Mouse (Mus musculus) neural tube, embryonic 14.5 days (tissue): Measurements from ENCODE around the gene Twist2. TPM values are rescaled to one million over a fixed set of nuclear protein-coding genes. Genes with fewer than 3 reads are reported as not detected.
A peak's percentile ranks its signal among the peaks of the same experiment; 100 is the strongest.

Experiments
- ATAC-seq: fragments of 200-750 bp; cut with Nextera tagmentation; 2 replicates; pipeline ENCODE4 v1.8.0; 2017; ENCODE audit warnings: low read depth, mild to moderate bottlenecking, moderate TSS enrichment, moderate library complexity
- H3K27ac ChIP-seq: fragments of 300-500 bp; sonication (generic); 2 replicates; pipeline ENCODE4 v1.5.1; 2014; ENCODE audit warnings: low read depth, mild to moderate bottlenecking, control low read depth, low read length, moderate library complexity, mixed read lengths
- H3K27me3 ChIP-seq: fragments of 300-500 bp; sonication (generic); 2 replicates; pipeline ENCODE4 v1.6.1; 2014; ENCODE audit warnings: low read length; ENCODE audit not compliant: control insufficient read depth, insufficient read depth
- H3K36me3 ChIP-seq: fragments of 300-500 bp; sonication (generic); 2 replicates; pipeline ENCODE4 v1.6.1; 2014; ENCODE audit warnings: low read length, mixed read lengths; ENCODE audit not compliant: control insufficient read depth, insufficient read depth
- H3K4me1 ChIP-seq: fragments of 300-500 bp; sonication (generic); 2 replicates; pipeline ENCODE4 v1.6.1; 2014; ENCODE audit warnings: low read length; ENCODE audit not compliant: control insufficient read depth, insufficient read depth
- H3K4me2 ChIP-seq: fragments of 300-500 bp; sonication (generic); 2 replicates; pipeline ENCODE4 v1.6.1; 2014; ENCODE audit warnings: mild to moderate bottlenecking, low read depth, low read length, control low read depth
- H3K4me3 ChIP-seq: fragments of 300-500 bp; sonication (generic); 2 replicates; pipeline ENCODE4 v1.5.1; 2014; ENCODE audit warnings: low read depth, low read length, control low read depth, mixed read lengths
- H3K9ac ChIP-seq: fragments of 300-500 bp; sonication (generic); replicated peaks from 2 replicates; pipeline ENCODE4 v1.6.1; 2014; ENCODE audit warnings: low read depth, mild to moderate bottlenecking, control low read depth, low read length, mixed read lengths
- H3K9me3 ChIP-seq: fragments of 300-500 bp; sonication (generic); 2 replicates; pipeline ENCODE4 v1.6.1; 2016; ENCODE audit warnings: low read length; ENCODE audit not compliant: control insufficient read depth
- WGBS: fragments of 180-500 bp; shearing (Covaris S2); extraction: QIAGEN DNeasy Blood & Tissue Kit; methylation state at CpG from one replicate; pipeline ENCODE4 v1.1.7; 2014; 5-methylcytosine and 5-hydroxymethylcytosine counted together
- polyA plus RNA-seq: library from polyadenylated mRNA; unstranded; fragments of >200 nt; fragmentation: Nextera tagmentation; extraction: Ambion mirVana; gene quantifications from 2 replicates; pipeline ENCODE4 v1.2.1, GENCODE M21; 2014

Twist2 gene
- polyA plus RNA-seq, 1 experiment from 2014 or later, result 1.4 TPM

DNA sequence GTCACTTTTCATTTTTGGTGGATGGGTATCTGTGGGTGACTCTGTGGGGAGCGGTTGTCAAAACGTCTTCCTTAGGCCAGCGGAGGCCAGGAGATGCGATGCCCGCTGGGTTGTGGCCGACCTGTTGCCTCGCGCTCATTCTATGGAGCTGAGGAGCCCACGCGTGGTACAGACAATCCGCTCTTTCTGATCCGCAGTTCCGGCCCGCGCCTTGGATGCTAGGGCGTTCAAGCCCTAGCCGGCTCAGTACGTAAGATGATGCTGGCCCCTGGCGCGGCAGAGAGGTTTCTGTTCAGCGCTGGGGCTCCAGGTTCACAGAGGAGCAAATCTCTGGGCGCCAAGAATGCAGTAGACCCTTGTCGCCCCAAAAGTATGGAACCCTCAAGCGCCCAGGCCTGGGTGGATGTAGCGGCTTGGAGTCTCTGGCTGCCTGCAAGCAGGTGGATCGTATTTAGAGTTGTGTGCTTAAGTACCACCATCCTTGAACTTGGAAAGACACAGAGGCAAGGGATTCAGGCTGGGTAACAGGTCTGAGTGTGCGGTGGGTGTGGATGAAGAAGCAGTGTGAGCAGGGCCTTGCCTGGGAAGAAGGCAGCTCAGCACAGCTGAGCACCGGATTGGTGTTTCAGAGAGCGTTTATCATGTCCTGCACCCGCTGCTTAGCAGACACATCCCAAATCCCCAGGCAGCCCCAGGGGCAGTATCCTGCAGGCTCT lies 1.3 kb downstream of the Twist2 start:
- peaks cover 5% of the 10 kb centered on the region; the same call in 1 of the 2 replicates for H3K4me1 ChIP-seq
- ATAC-seq, result no peak
- H3K9ac ChIP-seq, result no peak overlapping the region
- no peak overlapping the region for H3K27ac ChIP-seq
- peaks cover 40% of the 10 kb centered on the region for H3K27me3 ChIP-seq
- H3K4me3 ChIP-seq, result peak overlapping the region; percentile 38
- no peaks in the 10 kb centered on the region for H3K9me3 ChIP-seq
- 5% methylated on average over 30 of the region's 30 CpGs for WGBS
- H3K36me3 ChIP-seq, result no peaks in the 10 kb centered on the region
- H3K4me2 ChIP-seq, result peak overlapping the region; percentile 76

DNA sequence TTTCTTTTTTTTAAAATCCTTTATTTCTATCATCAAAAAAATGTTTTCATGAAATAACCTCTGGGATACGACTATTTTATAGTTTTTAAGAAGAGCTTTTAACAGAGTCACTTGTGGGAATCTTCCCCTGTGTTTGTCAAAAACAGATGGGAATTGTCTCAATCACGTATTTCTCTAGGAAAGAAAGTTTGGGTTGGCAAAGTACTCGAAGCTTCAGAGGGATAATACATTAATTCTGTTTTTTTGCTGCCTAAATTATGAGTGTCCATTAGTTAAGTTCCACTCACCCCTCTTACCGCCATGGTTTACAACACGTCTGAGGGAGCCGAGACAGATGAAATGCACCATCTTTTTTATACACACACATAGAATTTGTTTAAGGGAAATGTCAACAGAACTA lies 2.2 kb downstream of the Twist2 start:
- Histone ChIP-seq H3K4me1 (peaks cover 5% of the 10 kb centered on the region; the same call in 1 of the 2 replicates), H3K9me3 (no peaks in the 10 kb centered on the region), H3K27me3 (peaks cover 40% of the 10 kb centered on the region), H3K36me3 (no peaks in the 10 kb centered on the region), H3K4me3 (no peak overlapping the region), H3K9ac (no peak overlapping the region), H3K4me2 (no peak overlapping the region), H3K27ac (no peak overlapping the region)
- 71% methylated on average over 6 of the region's 6 CpGs for WGBS
- ATAC-seq, result no peak

DNA sequence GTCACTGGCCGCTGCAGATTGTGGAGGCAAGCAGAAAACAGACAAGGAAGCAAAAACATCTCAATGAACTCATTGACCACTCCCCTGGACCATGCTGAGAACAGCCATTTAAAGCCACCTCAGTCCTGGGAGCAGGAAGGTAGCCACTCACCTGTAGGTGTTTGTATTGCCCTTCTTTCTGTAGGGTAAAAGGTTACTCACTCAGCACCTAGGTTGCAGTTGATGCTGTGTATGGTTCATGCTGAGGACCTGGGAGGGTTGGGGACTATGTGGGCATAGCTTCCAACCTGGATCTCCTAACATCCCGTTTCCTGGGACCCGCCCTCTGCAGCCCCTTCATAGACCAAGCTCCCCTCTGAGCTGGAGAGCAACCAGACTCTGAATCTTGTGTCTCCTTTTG lies 14.8 kb downstream of the Twist2 start:
- no peaks in the 10 kb centered on the region for H3K4me1 ChIP-seq
- no peak for ATAC-seq
- H3K4me3 ChIP-seq, result no peak overlapping the region
- H3K9ac ChIP-seq, result no peak overlapping the region
- H3K27me3 ChIP-seq, result no peaks in the 10 kb centered on the region
- H3K27ac ChIP-seq, result no peak overlapping the region
- no peak overlapping the region for H3K4me2 ChIP-seq
- H3K36me3 ChIP-seq, result no peaks in the 10 kb centered on the region
- 74% methylated on average over 3 of the region's 3 CpGs for WGBS
- no peaks in the 10 kb centered on the region for H3K9me3 ChIP-seq

- no peak overlapping the region for H3K4me3 ChIP-seq
- 6% methylated on average over 6 of the region's 6 CpGs for WGBS
- H3K9ac ChIP-seq, result no peak overlapping the region
- H3K27ac ChIP-seq, result no peak overlapping the region
- H3K4me2 ChIP-seq, result no peak overlapping the region
- no peaks in the 10 kb centered on the region for H3K27me3 ChIP-seq
- no peak for ATAC-seq
- H3K36me3 ChIP-seq, result no peaks in the 10 kb centered on the region
- H3K4me1 ChIP-seq, result no peaks in the 10 kb centered on the region
- no peaks in the 10 kb centered on the region for H3K9me3 ChIP-seq
Measured at GRCm38 (mm10) chr1:91816571-91816970, 15.3 kb downstream of the Twist2 start.

DNA sequence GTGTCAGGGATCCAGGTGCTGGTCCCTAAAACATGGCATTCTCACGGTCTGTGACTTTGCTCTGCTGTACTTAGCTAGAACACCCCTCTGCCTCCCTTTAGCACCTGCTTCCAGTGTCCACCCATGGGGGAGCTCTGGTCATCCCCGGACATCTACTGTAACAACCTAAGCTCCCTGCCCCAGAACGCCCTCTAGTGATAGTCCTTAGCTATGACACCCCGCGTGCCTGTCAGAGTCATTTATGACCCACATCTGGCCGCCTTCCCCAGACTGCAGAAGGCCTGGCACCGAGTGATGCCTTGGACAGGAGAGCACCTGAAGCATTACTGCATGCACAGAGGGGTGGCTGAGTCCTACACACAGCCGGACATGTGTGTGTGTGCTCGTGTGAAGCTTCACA lies 18.0 kb downstream of the Twist2 start:
- H3K9me3 ChIP-seq, result no peaks in the 10 kb centered on the region
- no peak overlapping the region for H3K4me3 ChIP-seq
- ATAC-seq, result no peak
- 52% methylated on average over 9 of the region's 9 CpGs for WGBS
- no peak overlapping the region for H3K4me2 ChIP-seq
- H3K27me3 ChIP-seq, result no peaks in the 10 kb centered on the region
- H3K9ac ChIP-seq, result no peak overlapping the region
- no peaks in the 10 kb centered on the region for H3K4me1 ChIP-seq
- H3K36me3 ChIP-seq, result no peaks in the 10 kb centered on the region
- H3K27ac ChIP-seq, result no peak overlapping the region

- Histone ChIP-seq H3K4me2 (no peak overlapping the region), H3K4me1 (no peaks in the 10 kb centered on the region), H3K27me3 (no peaks in the 10 kb centered on the region), H3K9me3 (no peaks in the 10 kb centered on the region), H3K27ac (no peak overlapping the region), H3K9ac (no peak overlapping the region), H3K4me3 (no peak overlapping the region), H3K36me3 (no peaks in the 10 kb centered on the region)
- no peak for ATAC-seq
- WGBS, result 55% methylated on average over 10 of the region's 10 CpGs
Measured at GRCm38 (mm10) chr1:91820531-91820930, 19.3 kb downstream of the Twist2 start.

DNA sequence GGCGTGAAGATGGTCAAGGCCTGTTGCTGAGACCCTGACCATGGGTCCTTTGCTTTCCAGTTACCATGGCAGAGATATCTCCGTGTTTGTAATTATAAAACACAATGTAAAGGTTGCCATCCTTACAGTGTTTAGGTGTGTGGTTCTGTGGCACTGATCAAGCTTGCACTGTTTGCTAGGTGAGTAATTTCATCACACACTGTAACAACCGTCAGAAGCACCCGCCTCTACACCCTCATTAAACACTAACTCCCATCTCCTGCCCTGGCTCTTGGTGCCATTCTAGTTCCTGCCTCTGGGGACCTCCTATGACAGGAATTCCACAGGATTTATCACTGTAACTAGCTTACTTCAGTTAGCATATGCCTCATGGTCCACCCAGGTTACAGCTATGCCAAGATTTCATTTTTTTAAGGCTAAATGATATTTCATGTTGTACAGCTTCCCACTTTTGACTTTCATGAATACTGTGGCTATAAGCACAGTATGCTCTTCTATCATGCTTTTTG lies 21.1 kb downstream of the Twist2 start:
- WGBS, result 84% methylated on average over 4 of the region's 4 CpGs
- H3K9me3 ChIP-seq, result no peaks in the 10 kb centered on the region
- no peak for ATAC-seq
- no peak overlapping the region for H3K27ac ChIP-seq
- no peaks in the 10 kb centered on the region for H3K36me3 ChIP-seq
- H3K27me3 ChIP-seq, result no peaks in the 10 kb centered on the region
- no peak overlapping the region for H3K4me2 ChIP-seq
- no peak overlapping the region for H3K4me3 ChIP-seq
- no peak overlapping the region for H3K9ac ChIP-seq
- H3K4me1 ChIP-seq, result no peaks in the 10 kb centered on the region

- Histone ChIP-seq H3K36me3 (no peaks in the 10 kb centered on the region), H3K27ac (no peak overlapping the region), H3K4me2 (no peak overlapping the region), H3K9me3 (no peaks in the 10 kb centered on the region), H3K9ac (no peak overlapping the region), H3K27me3 (no peaks in the 10 kb centered on the region), H3K4me3 (no peak overlapping the region), H3K4me1 (no peaks in the 10 kb centered on the region)
- no peak for ATAC-seq
- WGBS, result 63% methylated on average over 3 of the region's 3 CpGs
Measured at GRCm38 (mm10) chr1:91823530-91823929, 22.3 kb downstream of the Twist2 start.

- Histone ChIP-seq H3K27ac (no peak overlapping the region), H3K9me3 (no peaks in the 10 kb centered on the region), H3K27me3 (no peaks in the 10 kb centered on the region), H3K9ac (no peak overlapping the region), H3K4me1 (no peaks in the 10 kb centered on the region), H3K4me2 (no peak overlapping the region), H3K36me3 (no peaks in the 10 kb centered on the region), H3K4me3 (no peak overlapping the region)
- no peak for ATAC-seq
- WGBS, result 90% methylated on average over 7 of the region's 7 CpGs
Measured at GRCm38 (mm10) chr1:91823951-91824350, 22.7 kb downstream of the Twist2 start.
